Mouse (Mus musculus) T-helper 2 cell (primary cell): ENCODE results near the gene Ggt7.
"Not testable (repeated sequence)": the region's sequence is repeated elsewhere in the genome, so short reads cannot be mapped to it uniquely, and the experiment has no call there.

Experiments
- in situ Hi-C: fragments of 300-600 bp; cut with MboI, MseI; formaldehyde crosslinking; loops from one replicate; pipeline ENCODE4 v1.15.1; 2025; ENCODE audit warnings: high pct_unique_total_duplicates

Ggt7 gene

DNA sequence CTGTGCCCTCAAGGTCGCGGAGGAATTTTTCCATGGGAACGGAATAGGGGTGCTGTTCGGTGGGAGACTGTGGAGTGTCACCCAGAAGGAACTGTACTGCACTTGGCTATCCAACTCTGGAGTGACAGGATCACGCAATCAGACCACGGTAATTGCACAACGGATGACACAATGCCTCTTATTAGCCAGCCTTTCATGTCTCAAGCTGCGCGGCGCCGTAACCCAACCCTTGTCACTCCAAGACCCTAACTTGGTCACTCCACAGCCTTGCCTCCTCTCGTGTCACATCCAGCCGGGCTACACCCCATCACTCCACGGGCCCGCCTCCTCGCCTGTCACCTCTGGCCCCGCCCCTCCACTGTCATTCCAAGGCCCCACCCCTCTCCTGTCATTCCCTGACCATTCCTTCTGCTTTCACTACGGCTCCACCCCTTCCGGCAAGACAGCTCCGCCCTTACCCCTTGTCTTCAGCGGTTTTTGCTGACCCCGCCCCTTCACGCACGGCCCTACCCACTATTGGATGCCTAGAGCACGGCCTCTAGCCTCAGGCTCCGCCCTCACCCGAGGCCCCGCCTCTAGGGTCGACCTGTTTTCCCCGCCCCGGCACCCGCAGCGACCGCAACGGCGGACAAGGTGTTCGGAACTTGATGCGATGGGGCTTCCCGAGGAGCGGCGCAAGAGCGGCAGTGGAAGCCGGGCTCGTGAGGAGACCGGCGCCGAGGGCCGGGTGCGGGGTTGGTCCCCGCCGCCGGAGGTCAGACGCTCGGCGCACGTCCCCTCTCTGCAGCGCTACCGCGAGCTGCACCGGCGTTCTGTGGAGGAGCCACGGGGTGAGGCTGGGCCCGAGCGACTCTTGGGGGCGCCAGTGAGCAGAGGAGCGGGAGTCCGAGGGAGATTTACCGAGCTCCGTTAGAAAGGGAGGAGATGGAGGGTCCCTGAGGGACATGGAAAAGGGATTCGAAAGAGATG, at the start of gene Ggt7, which contains the start of gene Acss2:
Ggt7 (minus strand) TSS at position 783 of the 969 bp plus-strand sequence.
Acss2 (plus strand) TSS at position 494 of the 969 bp plus-strand sequence.
- in situ Hi-C loops, result loop anchor here (10.0 kb wide), 1 partner anchor 67 kb away; no protein-coding TSS in a partner anchor

DNA sequence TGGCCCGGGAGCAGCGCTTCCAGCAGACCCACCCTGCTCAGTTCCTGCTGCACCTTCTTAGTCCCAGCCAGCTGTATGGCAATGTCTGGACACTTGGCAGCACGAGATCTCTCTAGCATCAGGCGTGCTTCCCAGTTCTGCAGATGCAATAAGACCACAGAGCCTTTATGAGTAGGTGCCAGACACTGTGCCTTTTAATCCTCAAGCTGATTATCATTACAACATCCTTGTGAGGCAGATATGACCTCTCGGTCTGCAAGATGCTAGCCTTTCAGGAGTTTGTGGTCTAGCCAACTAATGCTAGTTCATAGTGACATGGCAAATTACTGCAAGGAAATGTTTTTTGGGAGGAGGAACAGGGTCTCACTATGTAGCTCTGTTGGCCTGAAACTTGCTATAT, 49.7 kb upstream of the Ggt7 start:
- in situ Hi-C loops, result no loop called here

GRCm38 (mm10) chr2:155562934-155563333, 44.9 kb upstream of the Ggt7 start:
- in situ Hi-C loops, result no loop called here

DNA sequence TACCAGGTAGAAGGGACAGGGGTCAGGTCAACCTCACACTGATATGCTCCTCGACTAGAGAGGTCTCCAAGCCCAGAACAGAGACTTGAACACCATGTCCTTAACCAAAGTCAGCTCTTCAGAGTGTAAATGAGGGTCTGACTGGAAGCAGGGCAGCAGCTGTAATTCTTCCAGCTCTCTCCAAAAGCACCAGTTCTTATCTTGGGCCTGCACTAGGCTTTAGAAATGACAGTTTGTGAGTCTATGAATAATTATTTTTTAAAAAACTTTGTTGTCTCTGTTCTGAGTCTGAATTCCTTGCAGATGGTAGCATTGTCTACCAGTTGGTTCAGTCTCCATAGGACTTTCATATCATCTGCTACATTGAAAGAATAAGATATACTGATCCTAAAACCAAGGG, 44.2 kb upstream of the Ggt7 start:
- in situ Hi-C loops, result no loop called here

GRCm38 (mm10) chr2:155554426-155554985, 36.5 kb upstream of the Ggt7 start:
- in situ Hi-C loops, result no loop called here

GRCm38 (mm10) chr2:155552949-155553354, 34.9 kb upstream of the Ggt7 start:
- in situ Hi-C loops, result no loop called here

DNA sequence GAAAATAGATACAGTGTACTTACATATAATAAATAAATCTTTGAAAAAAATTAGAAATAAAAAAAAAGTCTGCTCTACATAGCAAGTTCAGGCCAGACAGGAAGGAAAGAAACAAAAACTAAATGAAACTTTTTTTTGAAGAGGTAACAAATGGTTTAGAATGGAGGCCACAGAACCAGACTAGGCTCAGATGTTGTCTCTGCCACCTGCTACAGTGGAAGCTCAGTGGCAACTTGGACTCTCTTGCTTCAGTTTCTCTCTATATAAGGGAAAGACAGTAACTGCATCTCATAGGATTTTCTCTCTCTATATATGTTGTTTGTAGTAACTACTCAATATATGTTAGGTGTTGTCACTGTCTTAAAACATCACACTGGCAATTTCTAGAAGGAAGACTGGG, 34.3 kb upstream of the Ggt7 start:
- in situ Hi-C loops, result no loop called here

DNA sequence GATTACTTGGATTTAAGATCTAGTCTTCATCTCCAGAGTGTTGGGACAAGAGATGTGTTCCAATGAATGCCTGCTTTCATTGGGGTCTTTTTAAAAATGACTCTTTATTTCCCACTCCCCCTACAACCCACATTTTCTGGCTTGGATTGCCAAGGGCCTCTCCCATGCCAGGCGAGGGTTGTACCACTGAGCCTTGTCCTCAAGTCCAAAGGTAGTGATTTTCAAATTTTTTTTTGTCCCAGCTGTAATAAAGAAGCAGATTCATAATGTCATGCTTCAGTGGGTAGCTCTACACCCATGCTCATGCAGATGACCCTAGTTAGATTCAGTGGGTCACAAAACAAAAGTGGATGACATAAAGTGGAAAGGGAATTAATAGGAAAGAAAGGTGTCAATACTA, 28.9 kb upstream of the Ggt7 start:
- in situ Hi-C loops, result no loop called here

- in situ Hi-C loops, result no loop called here
Observed at GRCm38 (mm10) chr2:155540822-155541458, 22.9 kb upstream of the Ggt7 start.

- in situ Hi-C loops, result no loop called here
Observed at GRCm38 (mm10) chr2:155539696-155540095, 21.7 kb upstream of the Ggt7 start.

- in situ Hi-C loops, result not testable (repeated sequence)
Observed at GRCm38 (mm10) chr2:155538463-155539057, 20.5 kb upstream of the Ggt7 start.

- in situ Hi-C loops, result no loop called here
Observed at GRCm38 (mm10) chr2:155537761-155538462, 19.9 kb upstream of the Ggt7 start.

- in situ Hi-C loops, result no loop called here
Observed at GRCm38 (mm10) chr2:155536292-155536691, 18.3 kb upstream of the Ggt7 start.

DNA sequence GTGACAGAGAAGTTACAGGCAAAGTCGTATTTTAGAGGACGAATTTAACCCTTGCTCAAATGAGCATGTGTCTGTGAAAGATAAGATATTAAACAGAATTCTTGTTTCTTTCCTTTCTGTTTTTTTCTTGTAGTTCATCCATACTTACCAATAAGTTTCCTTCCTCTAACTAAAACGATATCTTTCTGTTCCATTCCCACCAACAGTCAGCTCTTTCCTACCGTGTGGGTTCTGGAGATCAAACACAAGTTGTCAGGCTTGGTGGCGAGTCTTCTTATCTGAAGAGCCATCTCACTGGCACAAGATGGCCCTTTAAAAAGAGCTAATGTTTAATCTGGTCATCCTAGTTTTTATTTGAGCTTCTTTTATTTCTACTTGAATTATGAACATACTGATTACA, 9.3 kb upstream of the Ggt7 start:
- in situ Hi-C loops, result no loop called here

- in situ Hi-C loops, result no loop called here
Observed at GRCm38 (mm10) chr2:155524378-155524777, 6.3 kb upstream of the Ggt7 start.

DNA sequence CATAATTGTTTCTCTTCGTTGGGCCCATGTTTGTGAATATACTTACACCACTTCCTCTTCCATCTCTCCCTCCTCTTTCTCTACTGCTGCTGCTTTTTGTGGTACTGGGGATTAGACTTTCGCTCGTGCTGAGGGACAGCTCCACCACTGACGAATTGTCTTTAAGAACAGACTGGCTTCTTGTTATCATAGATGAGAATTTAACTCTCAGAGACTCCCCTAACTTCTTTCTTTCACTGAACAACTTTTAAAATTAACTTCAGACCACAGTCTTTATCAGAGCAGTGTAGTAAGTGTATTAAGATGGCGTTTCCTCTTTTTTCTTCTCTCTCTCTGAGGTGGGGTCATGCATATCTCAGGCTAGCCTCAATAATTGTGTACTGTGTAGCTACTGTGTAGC, 5.7 kb upstream of the Ggt7 start:
- in situ Hi-C loops, result no loop called here

GRCm38 (mm10) chr2:155518531-155519270, 664 bp upstream of the Ggt7 start:
- in situ Hi-C loops, result loop anchor here (10.0 kb wide), 1 partner anchor 66 kb away; no protein-coding TSS in a partner anchor

DNA sequence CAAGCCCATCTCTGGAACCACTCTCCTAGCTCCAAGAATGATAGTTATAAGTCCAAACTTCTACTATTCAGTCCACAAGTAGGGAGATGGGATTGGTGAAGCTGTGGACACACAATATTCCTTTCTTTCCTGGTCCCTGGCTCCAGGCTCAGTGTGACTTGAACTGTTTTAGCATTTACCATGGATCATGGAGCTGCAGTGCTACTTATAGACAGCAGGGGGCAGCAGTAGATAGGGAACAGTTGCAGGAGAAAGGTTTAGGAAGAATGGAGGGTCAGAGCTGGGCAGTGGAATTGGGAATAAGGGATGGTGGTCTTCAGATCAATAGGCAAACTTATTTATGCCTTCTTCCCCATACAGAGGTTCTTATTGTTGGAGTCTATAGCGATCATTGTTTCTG, 2.1 kb downstream of the Ggt7 start:
- in situ Hi-C loops, result loop anchor here (10.0 kb wide), 1 partner anchor 69 kb away; no protein-coding TSS in a partner anchor

DNA sequence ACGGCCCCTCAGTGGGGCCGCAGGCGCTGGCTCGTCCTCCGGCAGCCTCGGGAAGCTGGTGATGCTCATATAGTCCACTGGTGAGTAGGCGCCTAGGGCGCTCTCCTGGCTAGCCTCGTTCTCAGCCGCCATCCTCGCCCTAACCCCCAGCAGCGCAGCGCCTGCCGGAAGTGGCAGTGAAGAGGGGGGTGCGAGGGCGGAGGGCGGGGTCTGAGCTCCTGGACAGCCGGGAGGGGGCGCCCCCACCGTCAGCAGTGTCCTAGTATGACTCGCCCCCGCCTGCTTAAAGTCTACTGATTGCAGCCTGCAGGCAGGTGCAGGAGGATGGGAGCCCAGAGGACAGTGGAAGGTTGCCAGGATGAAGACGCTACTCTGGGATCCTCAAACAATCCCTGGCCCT, 3.4 kb downstream of the Ggt7 start:
- in situ Hi-C loops, result loop anchor here (5.0 to 10.0 kb wide), 3 partner anchors 70 to 238 kb away; partner anchors contain the start of gene Procr

DNA sequence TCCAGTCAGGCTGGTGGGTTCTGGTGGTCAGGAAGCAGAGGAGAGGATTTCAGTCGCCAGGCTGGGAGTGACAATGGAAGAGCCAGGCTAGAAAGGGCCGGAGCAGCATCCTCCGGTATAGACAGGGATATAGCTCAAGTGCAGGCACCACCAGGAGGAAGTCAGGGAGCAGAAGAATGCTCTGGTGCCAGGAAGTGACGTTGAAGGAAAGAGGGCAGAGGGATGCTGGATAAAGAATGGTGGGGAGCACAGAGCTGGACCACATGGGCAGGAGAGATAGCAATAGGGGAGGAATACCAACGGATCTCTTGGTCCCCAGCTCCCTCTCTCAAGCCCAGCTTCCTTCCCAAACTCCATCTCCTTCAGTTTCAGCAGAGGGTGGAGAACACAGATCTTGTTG, 4.5 kb downstream of the Ggt7 start:
- in situ Hi-C loops, result loop anchor here (5.0 to 10.0 kb wide), 3 partner anchors 71 to 239 kb away; partner anchors contain the start of gene Procr
